Mouse (Mus musculus): ENCODE measurements around the gene Wipf2.

- TF ChIP-seq CTCF (IDR thresholded peaks at IDR 0.05; ENCODE audit: extremely low read depth, insufficient read depth, low read length), result no peak
- no peak for TF ChIP-seq POLR2A (IDR thresholded peaks at IDR 0.05; ENCODE audit: extremely low read depth, insufficient read depth, low read length)
Observed at GRCm38 (mm10) chr11:98846865-98847604, 16.4 kb upstream of the Wipf2 start.
